Mouse (Mus musculus): ENCODE measurements around the gene Ccdc69.

The Ccdc69 gene

DNA sequence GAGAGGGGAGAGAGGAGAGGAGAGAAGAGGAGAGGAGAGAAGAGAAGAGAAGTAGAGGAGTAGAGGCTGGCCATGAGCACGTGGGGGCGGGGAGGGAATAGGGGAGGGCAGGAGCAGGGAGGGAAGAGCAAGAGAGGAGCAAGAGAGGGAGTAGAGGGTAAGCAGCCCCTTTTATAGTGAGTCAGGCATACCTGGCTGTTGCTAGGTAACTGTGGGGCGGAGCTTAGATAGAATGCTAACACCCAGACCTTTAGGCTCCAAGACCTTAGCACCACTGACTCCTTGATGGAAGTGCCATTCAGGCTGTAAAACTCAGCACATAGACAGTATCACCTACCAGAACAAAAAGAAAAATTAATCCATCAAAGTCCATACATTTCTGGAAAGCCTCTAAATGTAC lies 41.3 kb downstream of the Ccdc69 start:
- no peak for DNase-seq (ENCODE audit: low read depth, low spot score)

DNA sequence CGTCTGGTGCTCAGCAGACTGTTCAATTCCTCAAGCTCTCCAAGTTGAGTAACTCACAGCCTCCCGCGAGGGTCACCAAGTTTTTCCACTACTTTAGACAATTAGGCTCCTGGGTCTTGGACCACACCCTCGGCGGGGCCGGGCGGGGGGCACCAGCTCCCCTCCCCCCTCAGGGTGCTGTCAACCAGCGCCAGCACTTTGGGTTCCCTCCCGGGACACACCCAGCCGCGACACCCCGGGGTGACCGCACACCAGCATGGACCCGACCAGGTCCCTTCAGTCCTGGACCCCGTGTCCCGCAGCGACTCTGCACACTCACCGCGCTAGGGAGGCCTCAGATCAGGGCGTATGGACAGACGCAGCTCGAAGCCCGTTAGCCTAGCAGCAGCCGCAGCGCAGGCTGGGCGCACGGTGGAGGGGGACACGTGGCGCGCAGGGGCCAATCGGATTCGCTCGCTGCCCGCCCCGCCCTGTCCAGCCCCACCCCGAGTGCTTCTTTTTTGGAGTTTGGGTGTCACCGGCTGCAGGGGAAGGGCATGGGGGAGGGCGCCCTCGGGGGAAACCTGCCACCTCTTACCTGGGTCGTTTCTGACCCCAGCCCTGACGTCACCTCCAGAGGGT lies 44.8 kb downstream of the Ccdc69 start, which contains the start of gene Anxa6:
TSS of gene Anxa6 (minus strand) at position 406 of the 621 bp plus-strand sequence.
- DNase-seq (ENCODE audit: low read depth, low spot score): peak; percentile 92

DNA sequence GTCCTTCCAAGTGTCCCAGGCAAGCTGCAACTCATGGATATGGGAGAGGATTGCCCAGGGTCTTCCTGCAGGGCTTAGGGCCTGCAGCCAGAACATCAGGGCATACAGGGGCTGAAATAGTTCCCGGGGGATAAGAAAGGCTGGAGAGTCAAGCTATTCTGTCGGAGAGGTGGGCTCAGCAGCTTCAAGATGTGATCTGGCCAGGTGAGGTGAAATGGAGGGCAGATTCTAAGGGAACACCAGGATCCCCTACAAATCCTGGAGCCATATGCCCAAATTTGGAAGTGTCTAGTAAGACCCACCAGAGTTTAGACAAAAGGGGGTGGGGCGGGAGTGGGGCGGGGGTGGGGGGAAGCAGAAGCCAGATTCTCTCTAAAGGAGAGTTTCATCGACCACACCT lies 45.6 kb downstream of the Ccdc69 start:
- no peak for DNase-seq (ENCODE audit: low read depth, low spot score)

DNA sequence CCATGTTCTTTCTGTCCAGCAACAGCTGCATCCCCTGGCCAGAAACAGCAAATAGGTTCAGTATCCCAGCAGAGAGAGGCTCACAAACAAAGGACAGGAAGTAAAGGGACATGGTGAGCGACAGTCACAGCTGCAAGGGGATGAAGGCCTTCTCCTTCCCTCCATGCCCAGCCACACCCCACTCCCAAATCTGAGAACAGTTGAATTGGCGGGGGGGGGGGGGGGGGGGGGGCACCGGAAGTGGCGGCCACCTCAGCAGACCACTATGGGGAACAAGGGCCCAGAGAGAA lies 46.0 kb downstream of the Ccdc69 start:
- no peak for DNase-seq (ENCODE audit: low read depth, low spot score)

DNA sequence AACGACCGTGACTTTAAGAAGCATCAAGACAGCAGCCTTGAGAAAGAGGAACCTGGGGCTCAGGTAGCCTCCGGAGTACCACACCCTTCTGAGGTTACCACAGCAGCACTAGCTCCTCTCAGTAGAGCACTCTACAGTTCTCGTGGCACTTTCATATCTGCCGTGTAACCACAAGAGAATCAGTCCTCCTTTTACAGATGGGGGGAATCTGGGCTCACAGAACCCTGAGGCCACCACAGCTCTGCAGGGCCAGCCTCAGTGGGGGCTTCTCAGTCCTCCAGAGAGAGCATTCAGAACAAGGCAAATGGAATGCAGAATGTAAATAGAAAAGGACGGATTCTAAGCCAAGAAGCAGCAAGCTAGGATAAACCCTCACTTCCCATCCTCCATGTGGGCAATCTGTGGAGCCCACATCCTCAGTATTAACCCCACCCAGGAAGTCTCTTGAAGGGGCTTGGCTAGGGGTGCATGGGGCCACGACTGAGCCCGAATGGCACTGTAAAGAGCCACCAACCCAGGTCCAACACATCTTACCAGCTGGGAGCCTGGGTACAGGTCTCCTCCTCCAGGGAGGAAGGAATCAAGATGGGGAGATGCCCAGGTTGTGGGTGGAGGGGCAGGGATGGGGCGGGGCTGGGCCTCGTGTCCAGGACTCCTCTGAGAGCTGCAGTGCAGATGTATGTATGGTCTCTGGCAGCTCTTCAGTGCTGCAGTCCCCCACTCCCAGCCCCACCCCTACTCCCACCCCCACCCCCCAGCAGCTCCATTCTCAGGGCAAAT lies 46.5 kb downstream of the Ccdc69 start:
- DNase-seq (ENCODE audit: low read depth, low spot score): no peak

- DNase-seq (ENCODE audit: low read depth, low spot score): no peak
Measured at GRCm38 (mm10) chr11:55028509-55028908, 49.4 kb downstream of the Ccdc69 start.

DNA sequence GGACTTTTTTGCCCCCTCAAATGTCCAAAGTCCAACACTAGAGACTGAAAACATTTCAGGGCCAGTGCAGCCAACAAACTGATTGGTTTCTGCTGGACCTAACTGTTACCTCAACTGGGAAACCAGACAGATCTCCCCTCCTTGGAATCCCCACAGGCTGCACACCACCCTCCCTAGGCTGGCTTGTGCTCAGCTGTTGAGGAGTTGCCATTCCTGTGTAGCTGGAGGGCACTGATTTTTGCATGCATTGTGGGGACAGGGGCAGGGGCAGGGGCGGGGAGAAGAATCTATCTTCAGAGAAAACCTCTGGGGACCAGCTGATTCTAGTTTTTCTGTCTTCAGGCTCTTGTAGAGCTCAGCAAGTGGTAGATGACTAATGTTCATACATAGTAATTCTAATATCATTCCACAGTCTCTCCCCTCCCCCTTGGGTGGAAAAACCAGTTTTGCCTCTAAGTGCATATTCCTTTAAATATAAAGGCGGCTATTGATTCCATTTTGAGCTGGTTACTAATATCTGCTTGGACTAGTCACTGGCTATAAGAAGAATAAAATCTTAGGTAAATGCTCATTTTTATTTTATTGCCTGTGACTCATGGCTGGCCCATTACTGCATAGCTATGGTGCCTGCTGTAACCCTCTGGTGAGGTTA lies 50.6 kb downstream of the Ccdc69 start:
- peak; percentile 32 for DNase-seq (ENCODE audit: low read depth, low spot score)

GRCm38 (mm10) chr11:55025896-55026295 lies 52.0 kb downstream of the Ccdc69 start:
- DNase-seq (ENCODE audit: low read depth, low spot score): peak; percentile 79

- DNase-seq (ENCODE audit: low read depth, low spot score): no peak
Measured at GRCm38 (mm10) chr11:55023583-55023982, 54.3 kb downstream of the Ccdc69 start.

DNA sequence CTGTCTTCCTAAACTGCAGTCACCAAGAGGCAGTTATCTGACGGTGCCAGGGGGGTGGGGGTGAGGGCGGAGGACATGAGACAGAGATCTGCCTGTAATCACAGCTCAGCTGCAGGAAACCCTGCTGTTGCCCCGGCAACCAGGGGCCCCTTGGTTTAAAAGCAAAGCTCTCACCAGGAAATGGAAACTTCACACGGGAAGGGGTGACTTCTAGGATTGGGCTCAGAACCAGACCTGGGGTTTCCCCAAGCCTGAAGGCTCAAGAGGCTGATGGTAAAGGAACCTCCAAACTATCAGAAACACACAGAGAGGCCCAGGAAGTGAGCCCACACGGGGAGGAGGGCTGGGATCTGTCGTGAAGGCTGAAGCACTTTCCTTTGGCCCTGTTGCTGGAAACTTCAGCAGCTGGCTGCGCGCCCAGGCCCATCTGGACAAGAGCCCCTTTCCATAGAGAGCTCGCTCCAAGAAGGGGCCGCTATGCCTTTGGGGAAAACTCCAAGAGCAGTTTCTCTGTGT lies 54.8 kb downstream of the Ccdc69 start:
- DNase-seq (ENCODE audit: low read depth, low spot score): peak; percentile 83

DNA sequence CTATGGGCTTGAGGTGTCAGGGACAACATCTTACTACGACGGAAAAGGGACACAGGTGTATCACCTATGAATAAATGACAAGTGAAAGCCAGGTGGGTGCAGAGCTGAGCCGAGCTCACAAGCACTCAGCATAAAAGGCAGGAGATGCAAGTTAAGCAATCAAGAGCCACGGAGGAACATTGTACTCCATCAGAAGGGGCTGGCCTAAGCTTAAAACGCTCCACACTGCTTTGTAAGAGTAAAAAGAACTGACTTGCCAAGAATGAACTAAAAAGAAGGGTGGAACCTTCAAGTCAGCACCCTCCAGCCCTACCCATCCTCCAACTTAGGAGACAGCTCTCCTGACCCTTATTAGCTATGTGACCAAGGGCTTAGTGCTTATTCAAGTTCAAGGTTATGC lies 55.4 kb downstream of the Ccdc69 start:
- DNase-seq (ENCODE audit: low read depth, low spot score): no peak

GRCm38 (mm10) chr11:55021859-55022258 lies 56.1 kb downstream of the Ccdc69 start:
- DNase-seq (ENCODE audit: low read depth, low spot score): no peak

DNA sequence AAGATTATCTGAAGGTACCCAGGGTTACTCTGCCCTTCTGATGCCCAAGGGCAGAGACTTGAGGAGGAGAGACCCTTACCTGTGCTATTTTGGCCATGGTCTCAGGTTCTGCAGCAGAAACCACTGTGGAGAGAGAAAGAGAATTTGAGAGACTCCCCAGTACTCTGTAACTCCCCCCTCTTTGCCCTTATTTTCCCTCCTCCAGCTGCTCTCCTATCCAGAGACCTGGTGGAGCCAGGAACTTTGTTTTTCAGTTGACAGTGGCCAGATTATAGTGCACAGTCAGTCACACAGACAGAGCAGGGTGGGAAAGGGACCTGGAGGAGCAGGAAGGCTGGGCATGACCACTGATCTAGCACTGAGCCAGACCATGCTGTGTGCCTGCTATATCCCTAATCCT lies 56.5 kb downstream of the Ccdc69 start:
- no peak for DNase-seq (ENCODE audit: low read depth, low spot score)

GRCm38 (mm10) chr11:55019711-55020110 lies 58.2 kb downstream of the Ccdc69 start:
- no peak for DNase-seq (ENCODE audit: low read depth, low spot score)

- DNase-seq (ENCODE audit: low read depth, low spot score): peak; percentile 26
Measured at GRCm38 (mm10) chr11:55018034-55018433, 59.9 kb downstream of the Ccdc69 start.

- peak; percentile 62 for DNase-seq (ENCODE audit: low read depth, low spot score)
Measured at GRCm38 (mm10) chr11:55017201-55017600, 60.7 kb downstream of the Ccdc69 start.

- DNase-seq (ENCODE audit: low read depth, low spot score): peak; percentile 90
Measured at GRCm38 (mm10) chr11:55016758-55017157, 61.2 kb downstream of the Ccdc69 start.

DNA sequence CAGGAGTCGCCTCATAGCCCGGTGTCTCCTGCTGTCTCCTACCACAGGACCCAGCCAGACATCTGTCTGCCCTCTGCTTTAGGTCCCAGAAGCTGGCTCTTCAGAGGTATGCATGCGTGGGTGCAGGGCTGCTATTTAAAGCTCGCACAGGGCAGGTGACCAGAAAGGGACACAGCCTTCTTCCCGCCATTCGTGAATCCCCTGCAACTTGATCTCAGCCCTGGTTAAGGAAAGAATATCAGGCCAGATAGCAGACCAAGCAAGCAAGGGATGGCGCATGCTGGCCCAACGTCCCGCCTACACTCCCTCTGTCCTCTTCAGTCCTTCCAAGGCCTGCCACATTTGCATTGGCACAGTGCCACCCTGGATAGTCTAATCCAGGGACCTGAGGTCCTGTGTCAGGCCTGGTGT lies 62.1 kb downstream of the Ccdc69 start:
- peak; percentile 93 for DNase-seq (ENCODE audit: low read depth, low spot score)

DNA sequence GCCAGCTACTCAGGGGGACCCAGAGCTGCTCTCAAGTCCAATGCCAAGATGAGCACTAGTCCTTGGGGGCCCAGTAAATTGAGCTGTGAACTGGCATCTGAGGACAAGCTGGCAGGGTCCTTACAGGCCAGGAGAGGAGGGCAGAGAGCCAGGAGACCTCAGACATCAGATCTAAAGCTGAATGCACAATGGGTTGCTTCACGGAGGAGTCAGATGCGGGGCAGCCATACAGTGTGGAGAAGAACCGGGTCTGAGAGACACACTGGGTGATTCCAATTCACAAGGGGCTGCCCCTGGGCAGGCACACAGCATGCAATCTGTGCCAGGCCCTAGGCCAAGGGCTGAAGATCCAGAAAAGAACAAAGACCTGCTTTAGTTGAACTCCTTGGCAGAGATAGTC lies 62.7 kb downstream of the Ccdc69 start:
- peak; percentile 53 for DNase-seq (ENCODE audit: low read depth, low spot score)

DNA sequence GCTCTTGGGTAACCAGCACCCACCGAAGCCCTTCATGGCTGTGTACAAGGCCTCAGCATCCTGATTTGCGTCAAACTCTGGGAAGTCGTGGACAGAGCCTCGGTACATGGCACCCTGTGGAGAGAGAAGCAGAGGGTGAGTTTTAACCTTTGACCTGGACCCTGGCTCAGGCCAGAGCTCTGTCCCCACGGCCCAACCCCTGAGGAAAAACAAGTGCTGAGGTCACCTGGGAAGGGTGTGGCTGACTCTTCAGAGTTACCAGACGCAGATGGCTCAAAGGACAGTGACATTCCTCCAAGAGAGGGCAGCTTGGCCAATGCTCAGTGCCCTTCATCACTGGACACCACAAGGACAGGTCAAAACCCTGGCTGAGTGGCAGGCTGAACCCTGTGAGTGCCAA lies 64.1 kb downstream of the Ccdc69 start:
- no peak for DNase-seq (ENCODE audit: low read depth, low spot score)

GRCm38 (mm10) chr11:55012551-55013521 lies 65.1 kb downstream of the Ccdc69 start:
- DNase-seq (ENCODE audit: low read depth, low spot score): peak; percentile 61

Measured in brain, adult 2 months (tissue).